Mouse (Mus musculus): ENCODE results near the gene Farp2. TPM values are rescaled to one million over a fixed set of nuclear protein-coding genes. Genes with fewer than 3 reads are reported as not detected.

Farp2 gene
- total RNA-seq, 1 experiment: 2.8 TPM

GRCm38 (mm10) chr1:93635091-93635579, 123.3 kb downstream of the Farp2 start:
- H3K27ac ChIP-seq (ENCODE audit: insufficient read depth, low read depth, low read length, poor library complexity, severe bottlenecking): no peak overlapping the region
- TF ChIP-seq ZNF384 (IDR thresholded peaks at IDR 0.05; ENCODE audit: low read depth, low read length) (no peak), HCFC1 (IDR thresholded peaks at IDR 0.05; ENCODE audit: borderline replicate concordance, insufficient read depth, low read length) (no peak), CHD2 (IDR thresholded peaks at IDR 0.05; ENCODE audit: low read depth, low read length) (no peak), MAFK (IDR thresholded peaks at IDR 0.05; ENCODE audit: insufficient read depth, low read depth, low read length) (no peak), ZC3H11A (IDR thresholded peaks at IDR 0.05; ENCODE audit: borderline replicate concordance, low read depth, low read length) (no peak)

GRCm38 (mm10) chr1:93635580-93636192, 123.8 kb downstream of the Farp2 start:
- peak; percentile 96 for DNase-seq (ENCODE audit: low read depth, low spot score)
- in situ Hi-C loops (cut with MboI; ENCODE audit: low sequenced_read_pairs in 2 of 2, unreplicated experiment in 2 of 2): no loop called here
- TF ChIP-seq ZNF384 (IDR thresholded peaks at IDR 0.05; ENCODE audit: low read depth, low read length) (0 out of 2 replicates have a peak, but pooled peaks have one; percentile 32), MAFK (IDR thresholded peaks at IDR 0.05; ENCODE audit: insufficient read depth, low read depth, low read length) (no peak), HCFC1 (IDR thresholded peaks at IDR 0.05; ENCODE audit: borderline replicate concordance, insufficient read depth, low read length) (peak; percentile 98), ZC3H11A (IDR thresholded peaks at IDR 0.05; ENCODE audit: borderline replicate concordance, low read depth, low read length) (no peak), CHD2 (IDR thresholded peaks at IDR 0.05; ENCODE audit: low read depth, low read length) (peak; percentile 39; the same call in 1 of the 2 replicates)
- Histone ChIP-seq H3K9ac (ENCODE audit: insufficient read depth, low read depth, low read length, poor library complexity, severe bottlenecking) (peak overlapping the region; percentile 69), H3K4me3 (ENCODE audit: insufficient read depth in 1 of 2, low read depth in 1 of 2, low read length in 2 of 2, poor library complexity in 1 of 2, severe bottlenecking in 1 of 2) (peak overlapping the region; percentile 84 to 95), H3K4me1 (ENCODE audit: control insufficient read depth in 2 of 2, insufficient read depth in 2 of 2, low read length in 2 of 2, poor library complexity in 1 of 2) (peaks cover 3 to 5% of the 10 kb centered on the region in 2 experiments; a peak in 2 of 4 replicates), H3K36me3 (ENCODE audit: control insufficient read depth, insufficient read depth, low read length, poor library complexity, severe bottlenecking) (peaks cover 2% of the 10 kb centered on the region; the same call in 1 of the 2 replicates), H3K27ac (ENCODE audit: insufficient read depth, low read depth, low read length, poor library complexity, severe bottlenecking) (no peak overlapping the region), H3K9me3 (ENCODE audit: control insufficient read depth, insufficient read depth, low read depth, low read length) (no peaks in the 10 kb centered on the region)

More at GRCm38 (mm10) chr1:93635091-93635579, 123.3 kb downstream of the Farp2 start:
- in situ Hi-C loops (cut with MboI; ENCODE audit: low sequenced_read_pairs in 2 of 2, unreplicated experiment in 2 of 2): no loop called here
- Histone ChIP-seq H3K4me1 (ENCODE audit: control insufficient read depth in 2 of 2, insufficient read depth in 2 of 2, low read length in 2 of 2, poor library complexity in 1 of 2) (peaks cover 3 to 5% of the 10 kb centered on the region in 2 experiments; a peak in 2 of 4 replicates), H3K9me3 (ENCODE audit: control insufficient read depth, insufficient read depth, low read depth, low read length) (no peaks in the 10 kb centered on the region), H3K36me3 (ENCODE audit: control insufficient read depth, insufficient read depth, low read length, poor library complexity, severe bottlenecking) (peaks cover 2% of the 10 kb centered on the region; the same call in 1 of the 2 replicates), H3K9ac (ENCODE audit: insufficient read depth, low read depth, low read length, poor library complexity, severe bottlenecking) (peak overlapping the region; percentile 69), H3K4me3 (ENCODE audit: insufficient read depth in 1 of 2, low read depth in 1 of 2, low read length in 2 of 2, poor library complexity in 1 of 2, severe bottlenecking in 1 of 2) (peak overlapping the region; percentile 84 to 95)
- DNase-seq (ENCODE audit: low read depth, low spot score): no peak

GRCm38 (mm10) chr1:93636211-93636897, 124.5 kb downstream of the Farp2 start:
- H3K4me1 ChIP-seq (ENCODE audit: control insufficient read depth in 2 of 2, insufficient read depth in 2 of 2, low read length in 2 of 2, poor library complexity in 1 of 2): peaks cover 3 to 5% of the 10 kb centered on the region in 2 experiments; a peak in 2 of 4 replicates
- no peak for DNase-seq (ENCODE audit: low read depth, low spot score)
- in situ Hi-C loops (cut with MboI; ENCODE audit: low sequenced_read_pairs in 2 of 2, unreplicated experiment in 2 of 2): no loop called here

GRCm38 (mm10) chr1:93641978-93642377, 130.1 kb downstream of the Farp2 start:
- no peaks in the 10 kb centered on the region for H3K4me1 ChIP-seq (ENCODE audit: control insufficient read depth in 2 of 2, insufficient read depth in 2 of 2, low read length in 2 of 2, poor library complexity in 1 of 2)
- H3K36me3 ChIP-seq (ENCODE audit: control insufficient read depth, insufficient read depth, low read length, poor library complexity, severe bottlenecking): no peaks in the 10 kb centered on the region
- no peak overlapping the region for H3K9ac ChIP-seq (ENCODE audit: insufficient read depth, low read depth, low read length, poor library complexity, severe bottlenecking)
- H3K9me3 ChIP-seq (ENCODE audit: control insufficient read depth, insufficient read depth, low read depth, low read length): no peaks in the 10 kb centered on the region
- no peak for DNase-seq (ENCODE audit: low read depth, low spot score)
- TF ChIP-seq CHD2 (IDR thresholded peaks at IDR 0.05; ENCODE audit: low read depth, low read length) (no peak), ZC3H11A (IDR thresholded peaks at IDR 0.05; ENCODE audit: borderline replicate concordance, low read depth, low read length) (no peak), ZNF384 (IDR thresholded peaks at IDR 0.05; ENCODE audit: low read depth, low read length) (no peak), HCFC1 (IDR thresholded peaks at IDR 0.05; ENCODE audit: borderline replicate concordance, insufficient read depth, low read length) (no peak), MAFK (IDR thresholded peaks at IDR 0.05; ENCODE audit: insufficient read depth, low read depth, low read length) (no peak)
- in situ Hi-C loops (cut with MboI; ENCODE audit: low sequenced_read_pairs in 2 of 2, unreplicated experiment in 2 of 2): no loop called here
- H3K27ac ChIP-seq (ENCODE audit: insufficient read depth, low read depth, low read length, poor library complexity, severe bottlenecking): no peak overlapping the region
- no peak overlapping the region for H3K4me3 ChIP-seq (ENCODE audit: insufficient read depth in 1 of 2, low read depth in 1 of 2, low read length in 2 of 2, poor library complexity in 1 of 2, severe bottlenecking in 1 of 2)

More at GRCm38 (mm10) chr1:93636211-93636897, 124.5 kb downstream of the Farp2 start:
- no peak for TF ChIP-seq HCFC1 (IDR thresholded peaks at IDR 0.05; ENCODE audit: borderline replicate concordance, insufficient read depth, low read length)
- TF ChIP-seq ZC3H11A (IDR thresholded peaks at IDR 0.05; ENCODE audit: borderline replicate concordance, low read depth, low read length): no peak
- no peak for TF ChIP-seq MAFK (IDR thresholded peaks at IDR 0.05; ENCODE audit: insufficient read depth, low read depth, low read length)
- TF ChIP-seq CHD2 (IDR thresholded peaks at IDR 0.05; ENCODE audit: low read depth, low read length): no peak
- TF ChIP-seq ZNF384 (IDR thresholded peaks at IDR 0.05; ENCODE audit: low read depth, low read length): no peak
- no peak overlapping the region for H3K27ac ChIP-seq (ENCODE audit: insufficient read depth, low read depth, low read length, poor library complexity, severe bottlenecking)
- H3K9ac ChIP-seq (ENCODE audit: insufficient read depth, low read depth, low read length, poor library complexity, severe bottlenecking): peak overlapping the region; percentile 69
- peak overlapping the region; percentile 42 to 73 for H3K4me3 ChIP-seq (ENCODE audit: insufficient read depth in 1 of 2, low read depth in 1 of 2, low read length in 2 of 2, poor library complexity in 1 of 2, severe bottlenecking in 1 of 2)
- peaks cover 1% of the 10 kb centered on the region; the same call in 1 of the 2 replicates for H3K36me3 ChIP-seq (ENCODE audit: control insufficient read depth, insufficient read depth, low read length, poor library complexity, severe bottlenecking)
- H3K9me3 ChIP-seq (ENCODE audit: control insufficient read depth, insufficient read depth, low read depth, low read length): no peaks in the 10 kb centered on the region

Measured in ES-E14 (cell line).